Mouse (Mus musculus) liver, embryonic 14.5 days (tissue): ENCODE results near the gene Trabd2b.

Experiments used
- CTCF ChIP-seq: IDR thresholded peaks from 2 replicates; pipeline ENCODE4 v1.5.1; 2016; ENCODE audit warnings: antibody characterized with exemption, low read depth, control low read depth
- EP300 ChIP-seq: IDR thresholded peaks from 2 replicates; pipeline ENCODE4 v1.6.1; 2016; ENCODE audit warnings: antibody characterized with exemption, low read depth

GRCm38 (mm10) chr4:114599121-114599520 is 192.6 kb downstream of the Trabd2b start:
- peak; percentile 45 for TF ChIP-seq CTCF
- TF ChIP-seq EP300, result no peak
